Mouse (Mus musculus): ENCODE data around the gene Gm20547.

GRCm38 (mm10) chr17:34887942-34888341, 6.1 kb upstream of the Gm20547 start:
- TF ChIP-seq CTCF (IDR thresholded peaks at IDR 0.05; ENCODE audit: low read depth, low read length) (no peak), GATA2 (IDR thresholded peaks at IDR 0.05; ENCODE audit: borderline replicate concordance, low read depth, low read length) (no peak), GATA1 (IDR thresholded peaks at IDR 0.05; ENCODE audit: borderline replicate concordance, low read length) (no peak), TAL1 (conservative IDR thresholded peaks at IDR 0.05; ENCODE audit: low read depth, low read length) (no peak)
